Mouse (Mus musculus): ENCODE results near the gene Abl1.

Abl1 gene

GRCm38 (mm10) chr2:31689045-31689444 lies 869 bp downstream of the Abl1 start:
- DNase-seq (ENCODE audit: low spot score), result no peak

- no peak for DNase-seq (ENCODE audit: low spot score)
Measured at GRCm38 (mm10) chr2:31690063-31690462, 1.9 kb downstream of the Abl1 start.

GRCm38 (mm10) chr2:31698209-31698608 lies 10.0 kb downstream of the Abl1 start:
- no peak for DNase-seq (ENCODE audit: low spot score)

GRCm38 (mm10) chr2:31700545-31701446 lies 12.6 kb downstream of the Abl1 start:
- no peak for DNase-seq (ENCODE audit: low spot score)

GRCm38 (mm10) chr2:31703226-31703625 lies 15.1 kb downstream of the Abl1 start:
- no peak for DNase-seq (ENCODE audit: low spot score)

GRCm38 (mm10) chr2:31705914-31706313 lies 17.7 kb downstream of the Abl1 start:
- no peak for DNase-seq (ENCODE audit: low spot score)

- DNase-seq (ENCODE audit: low spot score), result no peak
Measured at GRCm38 (mm10) chr2:31706531-31706930, 18.4 kb downstream of the Abl1 start.

GRCm38 (mm10) chr2:31712716-31713115 lies 24.5 kb downstream of the Abl1 start:
- DNase-seq (ENCODE audit: low spot score), result no peak

- no peak for DNase-seq (ENCODE audit: low spot score)
Measured at GRCm38 (mm10) chr2:31713813-31714212, 25.6 kb downstream of the Abl1 start.

GRCm38 (mm10) chr2:31714780-31715179 lies 26.6 kb downstream of the Abl1 start:
- DNase-seq (ENCODE audit: low spot score), result no peak

- no peak for DNase-seq (ENCODE audit: low spot score)
Measured at GRCm38 (mm10) chr2:31715985-31716384, 27.8 kb downstream of the Abl1 start.

- no peak for DNase-seq (ENCODE audit: low spot score)
Measured at GRCm38 (mm10) chr2:31719202-31719880, 31.2 kb downstream of the Abl1 start.

- no peak for DNase-seq (ENCODE audit: low spot score)
Measured at GRCm38 (mm10) chr2:31719944-31720343, 31.8 kb downstream of the Abl1 start.

GRCm38 (mm10) chr2:31720783-31721182 lies 32.6 kb downstream of the Abl1 start:
- no peak for DNase-seq (ENCODE audit: low spot score)

- no peak for DNase-seq (ENCODE audit: low spot score)
Measured at GRCm38 (mm10) chr2:31724730-31725490, 36.7 kb downstream of the Abl1 start.

GRCm38 (mm10) chr2:31727576-31728277 lies 39.6 kb downstream of the Abl1 start:
- no peak for DNase-seq (ENCODE audit: low spot score)

- no peak for DNase-seq (ENCODE audit: low spot score)
Measured at GRCm38 (mm10) chr2:31730640-31731039, 42.5 kb downstream of the Abl1 start.

- no peak for DNase-seq (ENCODE audit: low spot score)
Measured at GRCm38 (mm10) chr2:31732497-31732896, 44.3 kb downstream of the Abl1 start.

- DNase-seq (ENCODE audit: low spot score), result no peak
Measured at GRCm38 (mm10) chr2:31733558-31733957, 45.4 kb downstream of the Abl1 start.

GRCm38 (mm10) chr2:31739041-31739440 lies 50.9 kb downstream of the Abl1 start:
- no peak for DNase-seq (ENCODE audit: low spot score)

GRCm38 (mm10) chr2:31741728-31742127 lies 53.6 kb downstream of the Abl1 start:
- no peak for DNase-seq (ENCODE audit: low spot score)

GRCm38 (mm10) chr2:31742134-31742533 lies 54.0 kb downstream of the Abl1 start:
- no peak for DNase-seq (ENCODE audit: low spot score)

All from urinary bladder, postnatal 10 days (tissue).